Mouse (Mus musculus) intestine, embryonic 16.5 days (tissue): Measurements from ENCODE around the gene Paox. TPM values are rescaled to one million over a fixed set of nuclear protein-coding genes. Genes with fewer than 3 reads are reported as not detected.

Experiments
- ATAC-seq: fragments of 200-750 bp; cut with Nextera tagmentation; 2 replicates; pipeline ENCODE4 v1.8.0; 2017; ENCODE audit warnings: moderate TSS enrichment, moderate library complexity
- H3K27ac ChIP-seq: fragments of 300-500 bp; sonication (generic); 2 replicates; pipeline ENCODE4 v1.5.1; 2014; ENCODE audit warnings: mild to moderate bottlenecking, low read length
- H3K27me3 ChIP-seq: fragments of 300-500 bp; sonication (generic); replicated peaks from 2 replicates; pipeline ENCODE4 v1.6.1; 2014; ENCODE audit warnings: low read length, control low read depth, mixed read lengths; ENCODE audit not compliant: control insufficient read depth, insufficient read depth
- H3K36me3 ChIP-seq: fragments of 300-500 bp; sonication (generic); 2 replicates; pipeline ENCODE4 v1.6.1; 2014; ENCODE audit warnings: low read length, control low read depth; ENCODE audit not compliant: control insufficient read depth, insufficient read depth
- H3K4me1 ChIP-seq: fragments of 300-500 bp; sonication (generic); 2 replicates; pipeline ENCODE4 v1.6.1; 2014; ENCODE audit warnings: low read length, control low read depth, mixed read lengths; ENCODE audit not compliant: control insufficient read depth, insufficient read depth
- H3K4me2 ChIP-seq: fragments of 300-500 bp; sonication (generic); 2 replicates; pipeline ENCODE4 v1.6.1; 2014; ENCODE audit warnings: low read depth, low read length, control low read depth
- H3K4me3 ChIP-seq: fragments of 300-500 bp; sonication (generic); 2 replicates; pipeline ENCODE4 v1.5.1; 2014; ENCODE audit warnings: mild to moderate bottlenecking, low read length
- H3K9ac ChIP-seq: fragments of 300-500 bp; sonication (generic); 2 replicates; pipeline ENCODE4 v1.6.1; 2014; ENCODE audit warnings: low read depth, low read length
- H3K9me3 ChIP-seq: fragments of 300-500 bp; sonication (generic); 2 replicates; pipeline ENCODE4 v1.6.1; 2016; ENCODE audit warnings: low read length, control low read depth; ENCODE audit not compliant: control insufficient read depth
- WGBS: fragments of 180-500 bp; shearing (Covaris S2); extraction: QIAGEN DNeasy Blood & Tissue Kit; methylation state at CpG from one replicate; pipeline ENCODE4 v1.1.7; 2014; 5-methylcytosine and 5-hydroxymethylcytosine counted together
- polyA plus RNA-seq: library from polyadenylated mRNA; unstranded; fragments of >200 nt; fragmentation: Nextera tagmentation; extraction: Ambion mirVana; gene quantifications from 2 replicates; pipeline ENCODE4 v1.2.1, GENCODE M21; 2015

Paox gene
- polyA plus RNA-seq, 1 experiment from 2014 or later: 41.0 TPM

GRCm38 (mm10) chr7:140111943-140112342, 3.7 kb upstream of the Paox start:
- H3K27ac ChIP-seq: no peak overlapping the region
- H3K4me3 ChIP-seq: no peak overlapping the region
- H3K4me2 ChIP-seq: no peak overlapping the region
- WGBS: 70% methylated on average over 3 of the region's 3 CpGs
- H3K27me3 ChIP-seq: no peaks in the 10 kb centered on the region
- H3K9ac ChIP-seq: no peak overlapping the region
- H3K4me1 ChIP-seq: no peaks in the 10 kb centered on the region
- H3K9me3 ChIP-seq: no peaks in the 10 kb centered on the region
- no peak for ATAC-seq
- peaks cover 30% of the 10 kb centered on the region for H3K36me3 ChIP-seq

- Histone ChIP-seq H3K9me3 (no peaks in the 10 kb centered on the region), H3K4me3 (peak within 1 kb of the TSS; percentile 84), H3K9ac (peak within 1 kb of the TSS; percentile 89), H3K36me3 (peaks cover 9% of the 10 kb centered on the region; the same call in 1 of the 2 replicates), H3K4me1 (no peaks in the 10 kb centered on the region; the same call in 1 of the 2 replicates), H3K27ac (peak within 1 kb of the TSS; percentile 92), H3K27me3 (no peaks in the 10 kb centered on the region), H3K4me2 (peak within 1 kb of the TSS; percentile 87)
- ATAC-seq: peak; percentile 95
- WGBS: 4% methylated on average over 28 of the region's 28 CpGs
Measured at GRCm38 (mm10) chr7:140116329-140117054, 893 bp downstream of the Paox start, which contains the start of gene Echs1. Echs1 (minus strand) TSS chr7:140116476.

GRCm38 (mm10) chr7:140120484-140120883, 4.9 kb downstream of the Paox start:
- Histone ChIP-seq H3K4me2 (no peak overlapping the region), H3K27me3 (no peaks in the 10 kb centered on the region), H3K36me3 (no peaks in the 10 kb centered on the region), H3K4me3 (no peak overlapping the region), H3K9me3 (no peaks in the 10 kb centered on the region), H3K4me1 (peaks cover 2% of the 10 kb centered on the region; the same call in 1 of the 2 replicates), H3K9ac (no peak overlapping the region), H3K27ac (no peak overlapping the region)
- 92% methylated on average over 2 of the region's 2 CpGs for WGBS
- no peak for ATAC-seq

- Histone ChIP-seq H3K4me1 (peaks cover 5% of the 10 kb centered on the region), H3K4me3 (no peak overlapping the region), H3K9ac (no peak overlapping the region), H3K27me3 (no peaks in the 10 kb centered on the region), H3K36me3 (no peaks in the 10 kb centered on the region), H3K4me2 (no peak overlapping the region), H3K27ac (peak overlapping the region; percentile 26; the same call in 1 of the 2 replicates), H3K9me3 (no peaks in the 10 kb centered on the region)
- whole genome bisulfite sequencing: 64% methylated on average over 13 of the region's 13 CpGs
- no peak for ATAC-seq
Measured at GRCm38 (mm10) chr7:140121338-140121910, 5.8 kb downstream of the Paox start.

GRCm38 (mm10) chr7:140122765-140123164, 7.2 kb downstream of the Paox start:
- peak; percentile 39 for ATAC-seq

GRCm38 (mm10) chr7:140124382-140124781, 8.8 kb downstream of the Paox start:
- WGBS: 90% methylated on average over 1 of the region's 1 CpGs
- no peak overlapping the region for H3K27ac ChIP-seq

More at GRCm38 (mm10) chr7:140122765-140123164, 7.2 kb downstream of the Paox start:
- Histone ChIP-seq H3K27me3 (no peaks in the 10 kb centered on the region), H3K9me3 (no peaks in the 10 kb centered on the region), H3K4me1 (peaks cover 5% of the 10 kb centered on the region), H3K4me2 (no peak overlapping the region), H3K27ac (peak overlapping the region; percentile 50), H3K9ac (no peak overlapping the region), H3K36me3 (no peaks in the 10 kb centered on the region), H3K4me3 (no peak overlapping the region)
- WGBS: 27% methylated on average over 4 of the region's 4 CpGs

GRCm38 (mm10) chr7:140125278-140126021, 9.9 kb downstream of the Paox start:
- Histone ChIP-seq H3K4me1 (peaks cover 5% of the 10 kb centered on the region), H3K27ac (peak overlapping the region; percentile 63), H3K27me3 (no peaks in the 10 kb centered on the region), H3K9me3 (no peaks in the 10 kb centered on the region), H3K9ac (peak overlapping the region; percentile 80), H3K36me3 (0 out of 2 replicates have a peak, but pooled peaks cover 2% of the 10 kb centered on the region), H3K4me2 (peak overlapping the region; percentile 88), H3K4me3 (peak overlapping the region; percentile 66)
- ATAC-seq: peak; percentile 97
- 1% methylated on average over 40 of the region's 40 CpGs for WGBS

More at GRCm38 (mm10) chr7:140124382-140124781, 8.8 kb downstream of the Paox start:
- Histone ChIP-seq H3K9ac (no peak overlapping the region), H3K36me3 (no peaks in the 10 kb centered on the region), H3K9me3 (no peaks in the 10 kb centered on the region), H3K4me1 (peaks cover 5% of the 10 kb centered on the region), H3K4me3 (no peak overlapping the region), H3K4me2 (no peak overlapping the region), H3K27me3 (no peaks in the 10 kb centered on the region)
- no peak for ATAC-seq

GRCm38 (mm10) chr7:140126022-140126350, 10.4 kb downstream of the Paox start:
- peak overlapping the region; percentile 66 for H3K4me3 ChIP-seq
- 0 out of 2 replicates have a peak, but pooled peaks cover 3% of the 10 kb centered on the region for H3K36me3 ChIP-seq
- peaks cover 5% of the 10 kb centered on the region for H3K4me1 ChIP-seq
- H3K4me2 ChIP-seq: peak overlapping the region; percentile 88
- no peaks in the 10 kb centered on the region for H3K27me3 ChIP-seq
- peak overlapping the region; percentile 80 for H3K9ac ChIP-seq
- peak; percentile 34 for ATAC-seq
- WGBS: 3% methylated on average over 5 of the region's 5 CpGs
- peak overlapping the region; percentile 63 for H3K27ac ChIP-seq
- no peaks in the 10 kb centered on the region for H3K9me3 ChIP-seq

GRCm38 (mm10) chr7:140126934-140127333, 11.3 kb downstream of the Paox start:
- no peak overlapping the region for H3K9ac ChIP-seq
- 79% methylated on average over 3 of the region's 3 CpGs for WGBS

More at GRCm38 (mm10) chr7:140126934-140127333, 11.3 kb downstream of the Paox start:
- H3K27ac ChIP-seq: no peak overlapping the region
- peak overlapping the region; percentile 41 for H3K4me2 ChIP-seq
- no peaks in the 10 kb centered on the region for H3K9me3 ChIP-seq
- H3K4me3 ChIP-seq: peak overlapping the region; percentile 28
- H3K4me1 ChIP-seq: peaks cover 5% of the 10 kb centered on the region; the same call in 1 of the 2 replicates
- H3K36me3 ChIP-seq: 0 out of 2 replicates have a peak, but pooled peaks cover 3% of the 10 kb centered on the region
- ATAC-seq: no peak
- H3K27me3 ChIP-seq: no peaks in the 10 kb centered on the region
